Mouse (Mus musculus) embryonic stem cell, embryonic (primary cell): ENCODE results near the gene 1700020A23Rik.

Experiments used
- CTCF ChIA-PET, 4 experiments: fragments of 300-600 bp in 2 of 4; fragments of 350-600 bp in 2 of 4; sonication (Branson Sonifier 250); formaldehyde crosslinking; loops; one replicate each; lab custom pipeline; 2022; ENCODE audit warnings: inconsistent platforms in 2 of 4; lab: Charles Lee
- POLR2A ChIA-PET, 4 experiments: fragments of 300-600 bp in 2 of 4; fragments of 350-600 bp in 2 of 4; sonication (Branson Sonifier 250); formaldehyde crosslinking; loops; one replicate each; lab custom pipeline; 2022; ENCODE audit warnings: antibody characterized with exemption in 4 of 4, inconsistent platforms in 1 of 4; lab: Charles Lee

1700020A23Rik gene

DNA sequence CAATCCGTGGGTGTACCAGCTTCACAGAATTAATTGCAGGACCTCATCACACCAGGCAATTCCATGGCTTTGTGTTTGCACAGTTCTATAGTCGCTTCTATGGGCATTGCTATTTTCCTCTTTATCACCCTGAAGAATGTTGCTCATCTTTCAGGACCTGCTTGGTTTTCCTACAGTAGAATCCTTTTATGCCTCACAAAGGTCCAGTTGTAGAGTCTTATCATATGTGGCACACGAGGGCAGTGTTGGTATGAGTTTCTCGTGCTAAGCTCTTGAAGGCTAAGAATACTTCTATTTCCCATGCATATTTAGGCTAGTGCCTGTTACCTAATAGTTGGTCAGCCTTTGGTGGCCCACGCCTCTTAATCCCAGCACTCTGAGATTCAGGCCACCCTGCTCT is 20.1 kb downstream of the 1700020A23Rik start:
- ChIA-PET POLR2A (interaction anchor here in 3 of 4 experiments (0.6 to 4.2 kb wide), 20 partner anchors 8 to 837 kb away, joined by 3 to 28 read pairs (median 4); partner anchors contain the start of genes Nop56 (in 2 of the 3), Ddrgk1 (in 1 of the 3), Idh3b (in 1 of the 3) and Mrps26 (in 1 of the 3)), CTCF (interaction anchor here in 3 of 4 experiments (0.6 to 2.5 kb wide), 7 partner anchors 8 to 139 kb away, joined by 3 to 10 read pairs (median 5); partner anchors contain the start of gene Mrps26 (in 1 of the 3))

DNA sequence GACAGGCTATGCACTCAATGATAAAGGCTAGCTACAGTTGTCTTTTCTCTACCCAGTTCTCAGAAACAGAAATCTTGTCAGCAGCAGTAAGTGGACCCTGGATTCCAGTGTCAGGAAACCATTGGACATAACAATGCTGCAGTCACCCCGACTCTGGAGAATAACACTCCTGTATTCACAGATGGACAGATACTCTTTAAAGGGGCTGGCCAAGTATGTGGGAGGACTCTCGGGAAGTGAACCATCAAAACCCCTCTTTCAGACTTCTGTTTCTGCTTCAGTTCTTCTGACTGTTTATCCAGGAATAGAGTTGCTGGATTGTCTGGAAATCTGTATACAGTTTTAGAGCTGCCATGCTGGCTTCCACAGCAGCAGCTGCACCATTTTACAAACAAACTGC is 24.8 kb downstream of the 1700020A23Rik start:
- POLR2A ChIA-PET: interaction anchor here in 1 of 4 experiments (1.0 kb wide), 1 partner anchor 24 kb away, joined by 3 read pairs; the partner anchor contains the start of gene Tmem239
- CTCF ChIA-PET: interaction anchor here in 1 of 4 experiments (0.8 kb wide), 1 partner anchor 19 kb away, joined by 3 read pairs; no protein-coding TSS in a partner anchor

DNA sequence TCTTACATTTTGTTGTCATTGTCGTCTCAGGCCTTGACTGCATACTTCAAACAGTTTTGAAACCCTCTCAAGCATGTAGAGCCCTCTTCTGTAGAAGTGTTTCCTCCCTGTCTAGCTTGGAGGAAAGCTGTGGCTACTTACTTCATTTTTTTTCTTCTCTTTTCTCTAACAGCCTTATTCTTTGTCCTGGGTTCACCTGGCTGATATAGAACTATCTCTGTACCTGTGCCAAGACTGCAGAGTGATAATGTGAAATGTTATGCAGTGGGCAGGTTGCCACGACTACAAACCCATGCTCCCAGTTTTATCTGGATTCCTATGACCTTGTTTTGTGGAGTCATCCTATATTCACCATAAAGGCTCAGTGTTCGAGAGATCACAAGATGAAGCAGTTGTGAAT is 25.4 kb downstream of the 1700020A23Rik start:
- ChIA-PET POLR2A (interaction anchor here in 1 of 4 experiments (1.0 kb wide), 1 partner anchor 25 kb away, joined by 3 read pairs; the partner anchor contains the start of gene Tmem239), CTCF (interaction anchor here in 1 of 4 experiments (0.8 kb wide), 1 partner anchor 19 kb away, joined by 3 read pairs; no protein-coding TSS in a partner anchor)

DNA sequence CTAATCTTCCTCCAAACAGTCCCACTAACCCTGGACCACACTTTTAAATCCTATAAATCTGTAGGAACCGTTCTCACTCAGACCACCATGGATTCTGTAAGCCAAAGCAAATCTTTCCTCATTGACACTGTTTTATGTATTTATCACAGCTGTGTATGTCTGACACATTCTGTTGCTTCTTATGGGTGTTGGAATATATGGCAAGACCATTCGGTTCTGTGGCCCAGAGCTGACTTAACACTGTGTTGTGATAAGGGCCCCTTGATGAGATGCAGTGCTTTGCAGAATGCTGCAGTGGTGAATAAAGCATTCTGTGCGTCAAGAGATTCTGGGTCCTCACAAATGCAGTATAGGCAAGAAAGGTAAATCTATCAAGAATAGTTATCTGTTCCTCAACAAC is 27.1 kb downstream of the 1700020A23Rik start:
- ChIA-PET POLR2A (interaction anchor here in 2 of 4 experiments (0.9 to 1.9 kb wide), 4 partner anchors 9 to 156 kb away, joined by 3 to 8 read pairs (median 5); partner anchors contain the start of genes Pced1a (in 1 of the 2) and Vps16 (in 1 of the 2)), CTCF (interaction anchor here in 3 of 4 experiments (0.6 to 2.3 kb wide), 8 partner anchors 7 to 262 kb away, joined by 3 to 10 read pairs (median 4); partner anchors contain the start of genes Pced1a (in 1 of the 3) and Vps16 (in 1 of the 3))

DNA sequence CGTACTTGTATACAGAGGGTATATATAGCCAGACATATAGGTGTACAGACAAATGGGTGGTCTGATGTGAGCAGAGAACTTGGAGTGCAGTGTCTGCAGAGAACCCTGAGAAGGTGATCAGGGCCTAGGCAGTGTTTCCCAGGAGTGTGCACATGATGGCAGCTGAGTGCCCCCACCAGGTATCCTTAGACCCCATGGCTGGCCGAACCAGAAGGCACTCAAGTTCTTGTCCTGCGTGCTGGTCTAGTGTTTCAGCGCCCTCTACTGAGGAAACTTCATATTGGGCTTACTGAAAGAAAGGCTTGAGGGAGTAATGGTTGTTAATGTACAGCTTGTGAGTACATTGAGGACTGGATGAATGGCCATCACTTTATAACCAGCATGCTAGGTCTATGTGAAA is 28.1 kb downstream of the 1700020A23Rik start:
- ChIA-PET CTCF (interaction anchor here in 3 of 4 experiments (0.6 to 2.3 kb wide), 15 partner anchors 8 to 165 kb away, joined by 3 to 11 read pairs (median 5); partner anchors contain the start of genes Pced1a (in 2 of the 3), Vps16 (in 2 of the 3) and Mrps26 (in 1 of the 3)), POLR2A (interaction anchor here in 3 of 4 experiments (0.8 to 1.9 kb wide), 12 partner anchors 8 to 159 kb away, joined by 3 to 8 read pairs (median 3); partner anchors contain the start of genes Pced1a (in 3 of the 3), Vps16 (in 3 of the 3), Mrps26 (in 1 of the 3) and Nop56 (in 1 of the 3))

DNA sequence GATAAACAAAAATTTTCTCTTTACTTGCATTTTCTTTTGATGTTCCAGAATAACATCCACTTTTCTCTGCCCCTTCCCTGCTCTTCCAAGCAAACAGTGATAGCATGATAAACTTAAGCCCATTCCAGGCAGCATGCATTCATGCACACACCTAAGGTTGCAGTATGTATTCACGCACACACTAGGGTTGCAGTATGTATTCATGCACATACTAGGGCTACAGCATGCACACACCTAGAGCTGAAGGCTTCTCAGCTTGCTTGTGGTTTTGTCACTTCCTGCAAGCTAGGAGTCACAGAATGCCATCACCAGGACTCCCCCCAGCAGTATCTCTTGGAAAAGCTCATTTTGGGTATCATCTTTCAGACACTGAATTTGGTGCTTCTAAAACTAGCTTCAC is 31.7 kb downstream of the 1700020A23Rik start:
- POLR2A ChIA-PET: interaction anchor here in 2 of 4 experiments (1.0 to 1.5 kb wide), 4 partner anchors 13 to 261 kb away, joined by 3 to 4 read pairs (median 3); partner anchors contain the start of genes Ddrgk1 (in 1 of the 2), Pced1a (in 1 of the 2), Slc4a11 (in 1 of the 2) and Vps16 (in 1 of the 2)
- CTCF ChIA-PET: interaction anchor here in 3 of 4 experiments (0.6 to 1.5 kb wide), 4 partner anchors 48 to 269 kb away, joined by 3 to 5 read pairs (median 4); no protein-coding TSS in a partner anchor

DNA sequence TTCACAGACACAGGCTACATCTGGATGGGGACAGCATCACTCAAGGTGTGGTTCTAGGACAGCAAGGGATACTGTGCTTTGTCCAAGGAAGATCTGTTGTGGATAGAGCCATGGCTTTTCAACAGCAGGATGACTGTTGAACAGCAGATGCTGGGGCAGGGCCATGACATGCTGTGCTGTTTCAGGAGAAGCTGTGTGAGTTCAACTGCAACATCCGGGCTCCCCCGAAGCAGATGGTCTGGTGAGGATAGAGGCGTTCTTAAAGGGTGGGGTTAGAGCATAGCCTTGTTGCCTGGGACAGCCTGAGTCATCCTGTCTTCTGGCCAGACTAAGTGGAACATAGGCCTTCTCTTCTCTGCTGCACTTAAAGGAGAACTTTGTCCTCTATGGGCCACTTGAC is 33.8 kb downstream of the 1700020A23Rik start:
- POLR2A ChIA-PET: no interaction called here
- CTCF ChIA-PET: no interaction called here

DNA sequence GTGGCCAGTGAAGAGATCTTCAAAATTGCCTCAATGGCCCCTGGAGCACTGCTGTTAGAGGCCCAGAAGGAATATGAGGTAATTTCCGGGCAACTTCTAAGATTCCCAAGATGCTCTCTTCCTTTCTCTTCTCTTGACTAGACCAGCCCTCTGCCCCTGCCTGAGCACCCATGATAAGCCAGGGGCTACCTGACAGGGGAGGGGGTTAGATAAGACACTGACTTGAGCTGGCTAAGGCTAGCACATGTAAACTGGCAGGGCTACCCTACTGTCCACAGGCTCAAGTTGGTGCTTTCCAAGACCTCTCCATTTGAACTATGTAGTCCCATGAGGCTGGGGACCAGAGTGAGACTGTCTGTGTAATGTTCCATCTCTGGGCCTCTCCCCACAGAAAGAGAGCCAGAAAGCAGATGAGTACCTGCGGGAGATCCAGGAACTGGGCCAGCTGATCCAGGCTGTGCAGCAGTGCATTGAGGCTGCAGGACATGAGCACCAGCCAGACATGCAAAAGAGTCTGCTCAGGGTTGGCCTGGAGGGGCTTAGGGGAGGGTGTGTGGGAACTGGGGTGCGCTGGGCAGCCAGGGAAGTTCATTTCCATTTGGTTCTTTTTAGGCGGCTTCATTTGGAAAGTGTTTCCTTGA is 34.9 kb downstream of the 1700020A23Rik start:
- CTCF ChIA-PET: no interaction called here
- POLR2A ChIA-PET: no interaction called here

DNA sequence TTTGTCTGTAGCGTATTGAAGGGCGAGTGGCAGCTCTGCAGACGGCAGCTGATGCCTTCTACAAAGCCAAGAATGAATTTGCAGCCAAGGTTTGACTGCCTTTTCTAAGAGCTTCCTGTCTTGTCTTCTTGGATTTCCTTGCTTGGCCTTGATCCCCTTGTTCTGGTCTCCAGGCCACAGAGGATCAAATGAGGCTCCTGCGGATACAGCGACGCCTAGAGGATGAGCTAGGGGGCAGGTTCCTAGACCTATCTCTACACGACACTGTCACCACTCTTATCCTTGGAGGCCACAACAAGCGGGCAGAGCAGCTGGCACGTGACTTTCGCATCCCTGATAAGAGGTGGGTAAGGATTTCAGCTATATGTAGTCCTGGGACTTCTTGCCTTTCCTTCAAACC is 37.1 kb downstream of the 1700020A23Rik start:
- ChIA-PET POLR2A (interaction anchor here in 3 of 4 experiments (0.9 to 1.6 kb wide), 9 partner anchors 9 to 163 kb away, joined by 3 to 8 read pairs (median 4); partner anchors contain the start of genes Mrps26 (in 1 of the 3), Pced1a (in 1 of the 3) and Vps16 (in 1 of the 3)), CTCF (interaction anchor here (0.5 to 1.8 kb wide), 13 partner anchors 9 to 482 kb away, joined by 3 to 11 read pairs (median 3); partner anchors contain the start of genes Ddrgk1 (in 1 of the 4), Mrps26 (in 1 of the 4), Pced1a (in 1 of the 4) and Vps16 (in 1 of the 4))

DNA sequence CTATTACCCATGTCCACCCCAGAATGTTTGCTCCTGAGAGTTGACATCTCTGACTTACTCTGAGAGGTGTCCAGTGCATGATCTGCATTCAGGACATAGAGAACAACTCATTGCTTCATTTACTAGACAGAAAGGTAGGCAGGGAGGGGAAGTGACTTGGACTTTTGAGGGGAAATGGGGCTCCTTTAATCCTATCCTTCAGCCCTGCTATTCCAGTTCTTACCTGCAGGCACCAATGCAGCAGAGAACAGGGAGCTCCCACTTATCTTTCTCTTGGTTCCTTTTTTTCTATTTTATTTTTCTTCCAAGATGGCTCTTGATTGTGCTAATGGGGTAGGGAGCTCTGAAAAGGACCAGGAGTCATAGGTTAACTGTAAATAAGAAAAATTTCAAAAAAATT is 43.4 kb downstream of the 1700020A23Rik start:
- ChIA-PET CTCF (interaction anchor here in 2 of 4 experiments (0.6 to 1.0 kb wide), 6 partner anchors 16 to 472 kb away, joined by 3 to 4 read pairs (median 3); no protein-coding TSS in a partner anchor), POLR2A (interaction anchor here in 2 of 4 experiments (1.0 to 3.0 kb wide), 6 partner anchors 12 to 216 kb away, joined by 3 to 9 read pairs (median 4); partner anchors contain the start of genes Pced1a (in 2 of the 2), Ddrgk1 (in 1 of the 2), Nop56 (in 1 of the 2) and Vps16 (in 1 of the 2))

DNA sequence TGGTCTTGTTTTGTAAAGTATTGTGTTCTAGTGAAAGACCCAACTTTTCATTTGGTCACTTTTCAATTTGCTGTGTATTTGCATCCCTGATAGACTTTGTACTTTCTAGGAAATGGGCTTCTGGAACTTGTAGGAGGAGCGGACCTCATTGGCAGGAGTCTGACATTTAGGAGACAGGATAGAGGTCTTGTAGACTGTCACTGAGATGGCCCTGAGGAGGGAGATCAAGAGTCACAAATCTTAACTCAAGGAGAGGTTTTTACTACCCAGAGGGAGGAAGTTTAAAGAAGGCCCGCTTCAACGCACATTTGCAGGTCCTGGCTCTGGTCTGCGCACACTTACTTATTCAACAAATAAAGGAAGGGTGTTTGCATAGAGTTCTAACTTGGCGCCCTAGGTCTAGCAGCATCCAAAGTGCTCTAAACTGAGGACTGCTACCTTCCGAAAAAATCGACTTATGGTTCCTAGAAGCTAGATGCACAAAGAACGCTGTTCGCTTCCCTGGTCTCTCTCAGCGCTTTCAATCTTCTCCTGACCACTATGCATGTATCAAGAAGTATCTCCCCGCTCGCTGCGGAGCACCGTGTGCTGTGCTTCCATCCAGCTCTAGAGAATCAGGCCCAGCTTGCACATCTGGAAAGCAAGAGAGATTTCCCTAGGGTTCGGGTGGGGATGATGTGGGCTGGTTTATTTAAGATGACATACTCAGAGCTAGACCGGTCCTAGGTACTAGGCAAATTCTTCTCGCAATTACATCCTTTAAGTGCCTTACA is 44.1 kb downstream of the 1700020A23Rik start:
- POLR2A ChIA-PET: interaction anchor here in 2 of 4 experiments (1.0 to 3.0 kb wide), 5 partner anchors 12 to 175 kb away, joined by 4 to 9 read pairs (median 4); partner anchors contain the start of genes Nop56 (in 1 of the 2), Pced1a (in 1 of the 2) and Vps16 (in 1 of the 2)
- CTCF ChIA-PET: interaction anchor here in 2 of 4 experiments (0.6 to 1.0 kb wide), 5 partner anchors 17 to 473 kb away, joined by 3 to 4 read pairs (median 3); no protein-coding TSS in a partner anchor

DNA sequence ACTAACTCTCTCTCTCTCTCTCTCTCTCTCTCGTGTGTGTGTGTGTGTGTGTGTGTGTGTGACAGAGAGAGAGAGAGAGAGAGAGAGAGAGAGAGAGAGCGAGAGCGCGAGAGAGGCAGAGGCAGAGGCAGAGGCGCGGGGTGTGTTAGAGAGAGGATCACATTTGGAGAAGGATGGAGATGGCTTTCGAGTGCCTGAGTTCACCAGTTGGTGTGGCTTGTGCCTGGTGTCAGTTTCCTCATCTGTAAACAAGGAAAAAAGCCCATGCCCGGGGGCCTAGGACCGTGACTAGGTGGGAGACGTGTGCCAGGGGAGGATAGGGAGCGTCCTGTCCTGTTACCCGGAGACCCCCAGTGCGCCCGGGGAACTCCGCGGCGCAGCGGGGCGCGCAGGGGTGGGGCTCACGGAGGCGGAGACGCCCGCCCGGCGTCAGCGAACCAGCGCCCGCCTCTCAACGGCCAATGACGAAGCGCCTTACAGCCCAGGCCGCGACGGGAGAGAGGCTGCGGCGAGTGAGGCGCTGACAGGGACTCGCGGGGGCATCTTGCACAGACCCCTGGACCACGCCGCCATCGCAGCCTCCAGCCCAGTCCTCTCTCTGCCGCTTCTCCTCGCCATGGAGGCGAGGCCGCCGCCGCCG is 44.9 kb downstream of the 1700020A23Rik start, which contains the start of gene Ptpra:
Ptpra (plus strand) TSS at position 485 of the 640 bp plus-strand sequence.
- POLR2A ChIA-PET: interaction anchor here in 2 of 4 experiments (1.0 kb wide), 2 partner anchors 42 to 161 kb away, joined by 4 read pairs; no protein-coding TSS in a partner anchor
- CTCF ChIA-PET: no interaction called here

DNA sequence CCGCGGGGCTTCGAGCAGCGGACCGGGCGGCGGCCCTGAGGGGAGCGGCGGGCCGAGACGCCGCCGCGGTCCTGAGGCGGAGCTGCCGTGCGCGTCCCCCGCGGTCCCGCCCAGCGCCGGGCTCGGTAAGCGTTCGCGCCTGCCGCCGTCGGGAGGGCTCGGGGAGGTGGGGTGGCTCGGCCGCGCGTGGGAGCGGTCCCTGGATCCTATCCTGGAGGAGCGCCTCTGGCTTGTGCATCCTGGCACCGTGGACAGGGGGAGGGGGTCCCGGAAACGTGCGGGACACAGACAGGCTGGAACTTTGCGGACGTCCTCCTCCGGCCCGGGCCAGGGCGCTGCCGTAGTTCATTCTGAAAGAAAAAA is 45.4 kb downstream of the 1700020A23Rik start:
- ChIA-PET POLR2A (interaction anchor here in 2 of 4 experiments (0.6 to 1.0 kb wide), 3 partner anchors 46 to 161 kb away, joined by 4 to 9 read pairs (median 4); no protein-coding TSS in a partner anchor), CTCF (no interaction called here)

DNA sequence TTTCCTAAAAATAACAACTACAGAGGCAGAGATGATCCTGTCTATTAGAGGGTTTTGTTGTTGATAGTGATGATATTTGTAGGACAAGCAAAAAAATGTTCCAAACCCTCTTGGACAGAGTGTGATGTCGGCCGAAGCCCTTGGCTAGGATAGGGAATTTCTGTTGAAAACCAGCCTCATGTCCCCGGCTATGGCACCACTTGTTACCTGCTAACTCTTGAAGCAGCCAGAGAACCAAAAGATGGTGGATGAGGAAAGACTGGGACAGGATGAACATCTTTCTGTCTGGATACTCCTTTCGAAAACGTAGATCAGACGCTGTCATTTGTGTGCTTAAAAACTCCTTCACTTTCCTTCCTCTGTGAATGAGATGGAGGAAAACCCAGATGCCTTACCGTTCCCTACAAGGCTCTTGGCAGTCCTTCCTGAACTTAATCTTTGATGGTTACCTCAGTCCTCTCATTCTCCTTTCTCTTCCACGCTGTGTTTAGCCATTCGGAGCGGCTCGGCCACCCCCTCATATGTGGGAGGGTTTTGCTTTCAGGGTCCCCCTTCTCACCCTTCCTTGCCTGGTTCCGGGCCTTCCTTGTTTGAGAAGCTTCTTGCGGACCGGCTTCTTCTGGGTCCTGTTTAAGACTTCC is 46.1 kb downstream of the 1700020A23Rik start:
- ChIA-PET CTCF (no interaction called here), POLR2A (interaction anchor here in 2 of 4 experiments (0.6 to 0.9 kb wide), 2 partner anchors 47 to 131 kb away, joined by 4 to 9 read pairs; no protein-coding TSS in a partner anchor)

DNA sequence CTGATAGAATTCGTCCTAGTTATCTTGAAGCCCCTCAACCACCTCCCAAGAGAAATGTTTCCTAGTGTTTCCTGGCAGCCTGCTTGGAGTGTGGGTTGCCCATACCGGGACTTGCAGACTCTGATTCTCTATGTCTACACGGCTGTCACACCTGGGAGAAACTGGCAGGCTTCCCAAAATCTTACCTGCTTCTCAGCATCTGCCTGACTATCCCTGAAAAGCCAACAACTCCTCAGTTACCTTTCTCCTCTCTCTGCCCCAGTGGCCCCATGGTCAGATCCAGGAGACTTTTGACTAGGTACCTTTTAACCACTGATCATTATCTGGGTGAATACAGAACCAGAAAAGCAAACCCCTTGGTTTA is 46.6 kb downstream of the 1700020A23Rik start:
- ChIA-PET CTCF (no interaction called here), POLR2A (no interaction called here)

DNA sequence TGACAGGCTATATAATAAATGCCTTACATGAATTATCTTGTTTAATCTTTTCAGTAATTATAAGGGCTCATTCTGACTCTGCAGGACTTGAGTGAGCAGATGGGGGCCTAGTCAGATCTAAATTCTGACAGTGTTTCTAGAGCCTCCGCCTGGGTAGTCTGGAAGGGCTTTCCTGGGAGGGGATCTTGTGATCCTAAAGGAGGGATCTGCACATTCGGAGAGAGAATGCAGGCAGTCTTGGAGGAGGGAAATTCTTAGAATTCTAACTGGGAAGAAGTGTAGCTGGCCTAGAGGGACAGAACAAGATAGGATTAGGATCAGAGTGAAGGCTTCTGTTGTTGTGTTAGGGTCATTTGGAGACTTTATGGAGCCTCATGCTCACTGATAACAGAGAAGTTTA is 47.2 kb downstream of the 1700020A23Rik start:
- CTCF ChIA-PET: no interaction called here
- POLR2A ChIA-PET: no interaction called here
